Mouse (Mus musculus) bone marrow macrophage, adult 2 months (primary cell): ENCODE measurements at regions not wholly inside any gene's neighbourhood (a gene's known extent, or its start where the extent isn't known, plus 50 kb on each side); places are given as distances from the start of the nearest gene placed in this dataset.

ENCODE experiments used
- CTCF ChIP-seq: IDR thresholded peaks from 2 replicates; pipeline ENCODE4 v1.5.1; 2012; ENCODE audit warnings: low read depth, mild to moderate bottlenecking, low read length, moderate library complexity
- POLR2A ChIP-seq: IDR thresholded peaks from 2 replicates; pipeline ENCODE4 v1.6.1; 2012; ENCODE audit warnings: mild to moderate bottlenecking, low read depth, low read length, borderline replicate concordance

- no peak for TF ChIP-seq POLR2A
- TF ChIP-seq CTCF, result no peak
These were observed 181.8 kb upstream of the Otx2 start for GRCm38 (mm10) chr14:48855453-48855852.
